Mouse (Mus musculus) liver, adult 2 months (tissue): Measurements from ENCODE around the gene 1700021F05Rik.

Experiments used
- CTCF ChIP-seq: fragments of 200-500 bp; IDR thresholded peaks from 2 replicates; pipeline ENCODE4 v1.5.1; 2011; ENCODE audit warnings: low read depth, low read length, control low read depth
- POLR2A ChIP-seq: fragments of 200-500 bp; IDR thresholded peaks from 2 replicates; pipeline ENCODE4 v1.6.1; 2011; ENCODE audit warnings: low read length, control low read depth; ENCODE audit not compliant: insufficient read depth; ENCODE audit errors: extremely low read depth

- TF ChIP-seq CTCF (no peak), POLR2A (no peak)
Measured at GRCm38 (mm10) chr10:43490846-43491245, 49.9 kb downstream of the 1700021F05Rik start.
